Mouse (Mus musculus): ENCODE measurements around the gene Hist1h2bk. TPM values are rescaled to one million over a fixed set of nuclear protein-coding genes. Genes with fewer than 3 reads are reported as not detected.

Gene Hist1h2bk
- total and polyA plus RNA-seq, 3 experiments: 7.3 to 10.0 TPM; not detected in 1

- Histone ChIP-seq H3K4me3 (no peak overlapping the region), H3K79me2 (replicated peaks; ENCODE audit: control insufficient read depth, insufficient read depth, low read length) (no peaks in the 10 kb centered on the region), H3K9ac (ENCODE audit: low read depth, low read length) (no peak overlapping the region), H3K27ac (no peak overlapping the region), H3K27me3 (ENCODE audit: control insufficient read depth, insufficient read depth, low read length) (peaks cover 29% of the 10 kb centered on the region), H3K36me3 (ENCODE audit: control insufficient read depth, insufficient read depth, low read length) (no peaks in the 10 kb centered on the region), H3K4me1 (ENCODE audit: control insufficient read depth, insufficient read depth, low read length) (peaks cover 2% of the 10 kb centered on the region)
- DNase-seq: no peak
- TF ChIP-seq EP300 (IDR thresholded peaks at IDR 0.05; ENCODE audit: insufficient read depth, low read depth, low read length) (no peak), POLR2A (IDR thresholded peaks at IDR 0.05; ENCODE audit: insufficient read depth, low read depth, low read length) (no peak), CTCF (IDR thresholded peaks at IDR 0.05) (no peak)
- WGBS: 63% methylated on average over 2 of the region's 2 CpGs
- intact Hi-C loops (cut with DNase I): no loop called here
Measured at GRCm38 (mm10) chr13:22001346-22001745, 34.3 kb upstream of the Hist1h2bk start.

- WGBS: 16% methylated on average over 5 of the region's 5 CpGs
- TF ChIP-seq EP300 (IDR thresholded peaks at IDR 0.05; ENCODE audit: insufficient read depth, low read depth, low read length) (no peak), CTCF (IDR thresholded peaks at IDR 0.05) (no peak), POLR2A (IDR thresholded peaks at IDR 0.05; ENCODE audit: insufficient read depth, low read depth, low read length) (no peak)
- Histone ChIP-seq H3K4me1 (ENCODE audit: control insufficient read depth, insufficient read depth, low read length) (peaks cover 2% of the 10 kb centered on the region), H3K27ac (no peak overlapping the region), H3K27me3 (ENCODE audit: control insufficient read depth, insufficient read depth, low read length) (peaks cover 25% of the 10 kb centered on the region), H3K9ac (ENCODE audit: low read depth, low read length) (no peak overlapping the region), H3K79me2 (replicated peaks; ENCODE audit: control insufficient read depth, insufficient read depth, low read length) (no peaks in the 10 kb centered on the region), H3K36me3 (ENCODE audit: control insufficient read depth, insufficient read depth, low read length) (no peaks in the 10 kb centered on the region), H3K4me3 (no peak overlapping the region)
- no peak for DNase-seq
- intact Hi-C loops (cut with DNase I): no loop called here
Measured at GRCm38 (mm10) chr13:22001823-22002222, 33.8 kb upstream of the Hist1h2bk start.

- WGBS: under 1% methylated on average over 45 of the region's 45 CpGs
- Histone ChIP-seq H3K9ac (ENCODE audit: low read depth, low read length) (peak overlapping the region; percentile 26; the same call in 1 of the 2 replicates), H3K79me2 (replicated peaks; ENCODE audit: control insufficient read depth, insufficient read depth, low read length) (no peaks in the 10 kb centered on the region), H3K4me1 (ENCODE audit: control insufficient read depth, insufficient read depth, low read length) (no peaks in the 10 kb centered on the region), H3K36me3 (ENCODE audit: control insufficient read depth, insufficient read depth, low read length) (no peaks in the 10 kb centered on the region), H3K27me3 (ENCODE audit: control insufficient read depth, insufficient read depth, low read length) (peaks cover 8% of the 10 kb centered on the region), H3K4me3 (peak overlapping the region; percentile 70), H3K27ac (no peak overlapping the region)
- TF ChIP-seq POLR2A (IDR thresholded peaks at IDR 0.05; ENCODE audit: insufficient read depth, low read depth, low read length) (no peak), CTCF (IDR thresholded peaks at IDR 0.05) (no peak), EP300 (IDR thresholded peaks at IDR 0.05; ENCODE audit: insufficient read depth, low read depth, low read length) (no peak)
- DNase-seq: peak; percentile 62 to 67
- intact Hi-C loops (cut with DNase I): no loop called here
Measured at GRCm38 (mm10) chr13:22005605-22006333, 29.9 kb upstream of the Hist1h2bk start.

GRCm38 (mm10) chr13:22006334-22007120 lies 29.1 kb upstream of the Hist1h2bk start:
- peak overlapping the region; percentile 70 for H3K4me3 ChIP-seq
- H3K4me1 ChIP-seq (ENCODE audit: control insufficient read depth, insufficient read depth, low read length): no peaks in the 10 kb centered on the region
- TF ChIP-seq EP300 (IDR thresholded peaks at IDR 0.05; ENCODE audit: insufficient read depth, low read depth, low read length) (no peak), POLR2A (IDR thresholded peaks at IDR 0.05; ENCODE audit: insufficient read depth, low read depth, low read length) (no peak), CTCF (IDR thresholded peaks at IDR 0.05) (no peak; the same call in 1 of the 2 replicates)
- no peak overlapping the region; the same call in 1 of the 2 replicates for H3K9ac ChIP-seq (ENCODE audit: low read depth, low read length)
- no peaks in the 10 kb centered on the region for H3K36me3 ChIP-seq (ENCODE audit: control insufficient read depth, insufficient read depth, low read length)
- no peak overlapping the region for H3K27ac ChIP-seq
- intact Hi-C loops (cut with DNase I): no loop called here
- peak in 1 of 2 experiments; percentile 59 for DNase-seq
- no peaks in the 10 kb centered on the region for H3K79me2 ChIP-seq (replicated peaks; ENCODE audit: control insufficient read depth, insufficient read depth, low read length)
- WGBS: 2% methylated on average over 38 of the region's 38 CpGs
- peaks cover 8% of the 10 kb centered on the region for H3K27me3 ChIP-seq (ENCODE audit: control insufficient read depth, insufficient read depth, low read length)

- H3K4me1 ChIP-seq (ENCODE audit: control insufficient read depth, insufficient read depth, low read length): no peaks in the 10 kb centered on the region
- H3K27ac ChIP-seq: no peak overlapping the region
- intact Hi-C loops (cut with DNase I): no loop called here
- peak overlapping the region; percentile 70 for H3K4me3 ChIP-seq
- no peak overlapping the region for H3K9ac ChIP-seq (ENCODE audit: low read depth, low read length)
- WGBS: 11% methylated on average over 18 of the region's 18 CpGs
- DNase-seq: no peak
- no peak for TF ChIP-seq POLR2A (IDR thresholded peaks at IDR 0.05; ENCODE audit: insufficient read depth, low read depth, low read length)
- no peak for TF ChIP-seq CTCF (IDR thresholded peaks at IDR 0.05)
- TF ChIP-seq EP300 (IDR thresholded peaks at IDR 0.05; ENCODE audit: insufficient read depth, low read depth, low read length): no peak
- peaks cover 8% of the 10 kb centered on the region for H3K27me3 ChIP-seq (ENCODE audit: control insufficient read depth, insufficient read depth, low read length)
- H3K36me3 ChIP-seq (ENCODE audit: control insufficient read depth, insufficient read depth, low read length): no peaks in the 10 kb centered on the region
- no peaks in the 10 kb centered on the region for H3K79me2 ChIP-seq (replicated peaks; ENCODE audit: control insufficient read depth, insufficient read depth, low read length)
Measured at GRCm38 (mm10) chr13:22007121-22007510, 28.6 kb upstream of the Hist1h2bk start.

GRCm38 (mm10) chr13:22007872-22008271 lies 27.8 kb upstream of the Hist1h2bk start:
- H3K79me2 ChIP-seq (replicated peaks; ENCODE audit: control insufficient read depth, insufficient read depth, low read length): no peaks in the 10 kb centered on the region
- DNase-seq: no peak
- no peak overlapping the region for H3K9ac ChIP-seq (ENCODE audit: low read depth, low read length)
- H3K36me3 ChIP-seq (ENCODE audit: control insufficient read depth, insufficient read depth, low read length): no peaks in the 10 kb centered on the region
- intact Hi-C loops (cut with DNase I): no loop called here
- H3K4me1 ChIP-seq (ENCODE audit: control insufficient read depth, insufficient read depth, low read length): no peaks in the 10 kb centered on the region
- TF ChIP-seq EP300 (IDR thresholded peaks at IDR 0.05; ENCODE audit: insufficient read depth, low read depth, low read length): no peak
- no peak for TF ChIP-seq POLR2A (IDR thresholded peaks at IDR 0.05; ENCODE audit: insufficient read depth, low read depth, low read length)
- no peak for TF ChIP-seq CTCF (IDR thresholded peaks at IDR 0.05)
- H3K4me3 ChIP-seq: no peak overlapping the region
- 56% methylated on average over 7 of the region's 7 CpGs for WGBS
- no peak overlapping the region for H3K27ac ChIP-seq
- H3K27me3 ChIP-seq (ENCODE audit: control insufficient read depth, insufficient read depth, low read length): peaks cover 8% of the 10 kb centered on the region

Data from heart, adult 2 months (tissue).